ENCODE assay signal across 12 mouse cellular contexts in the genomic region with DNA sequence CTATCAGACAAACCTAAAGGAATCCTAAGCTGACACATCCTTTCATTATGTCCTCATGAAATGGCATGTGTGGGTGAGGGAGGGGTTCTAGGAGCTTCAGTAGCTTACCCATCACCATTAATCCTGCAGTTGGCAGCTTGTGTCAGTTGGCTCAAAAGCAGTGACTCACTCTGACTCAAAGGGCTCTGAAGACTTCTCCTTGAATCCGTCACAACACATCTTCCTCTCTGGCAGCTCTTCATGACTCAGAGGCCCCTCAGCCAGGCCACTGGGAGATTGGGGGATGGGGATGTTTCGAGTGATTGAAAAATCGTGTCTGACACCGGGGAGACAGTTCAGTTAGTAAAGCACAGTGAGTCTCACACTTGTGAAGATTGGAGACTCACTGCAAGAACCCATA.
DNase-seq lines count a peak whose midpoint lies in the region; ATAC-seq and TF ChIP-seq lines count a peak whose summit lies in the region.
"Had no signal": no experiment of that assay in that cellular context is flagged by ENCODE, and none has a peak within 500 bp of the region (broad histone marks: within the 10 kb centered on the region; RNA-seq: fewer than 3 reads in every experiment).

No protein-coding gene starts in this region.

- TF ChIP-seq POLR2A in bone marrow macrophage, adult 2 months (IDR thresholded peaks at IDR 0.05; ENCODE audit: borderline replicate concordance, low read depth, low read length): no peak
- TF ChIP-seq POLR2A in thymus, adult 2 months (IDR thresholded peaks at IDR 0.05; ENCODE audit: control insufficient read depth, extremely low read depth, insufficient read depth, low read length, poor library complexity): no peak

- H3K27ac ChIP-seq in gastrocnemius, adult 2 months: peak overlapping the region; percentile 79; the same call in 1 of the 2 replicates
- peak overlapping the region; percentile 32 for H3K27ac ChIP-seq in bone marrow macrophage, adult 2 months (ENCODE audit: insufficient read depth, low read depth, low read length)
- H3K27ac ChIP-seq in thymus, adult 2 months (ENCODE audit: control insufficient read depth, insufficient read depth, low read length): no peak overlapping the region
- H3K27ac ChIP-seq: hindbrain, embryonic 12.5 days had no signal

- DNase-seq in gastrocnemius, adult 2 months: no peak
- DNase-seq in gastrocnemius, postnatal 4 days (ENCODE audit: low spot score in 2 of 2): no peak
- peak; percentile 42 to 49 for DNase-seq in monocyte, adult 2 months (ENCODE audit: low read depth in 1 of 2, low spot score in 2 of 2)
- DNase-seq in thymus, adult 2 months: no peak
- no peak for DNase-seq in frontal cortex, postnatal 36 days (ENCODE audit: low spot score in 2 of 2)
- DNase-seq: kidney, postnatal 10 days; liver, postnatal 0 days; right cerebral cortex, postnatal 14 days had no signal

- intact Hi-C loops in gastrocnemius, adult 2 months (cut with DNase I): loop anchor here (5.0 kb wide), 1 partner anchor 33 kb away; no protein-coding TSS in a partner anchor

- WGBS in thymus, adult 2 months: 73% methylated on average over 4 of the region's 4 CpGs

- ATAC-seq in monocyte, adult 5-6 weeks (replicated peaks; ENCODE audit: insufficient number of reproducible peaks, low FRiP score, low TSS enrichment, poor library complexity, severe bottlenecking): no peak; the same call in 1 of the 2 replicates
- peak; percentile 78 for ATAC-seq in megakaryocyte progenitor cell, adult 5-6 weeks (replicated peaks; ENCODE audit: poor library complexity)
- ATAC-seq: liver, postnatal 0 days had no signal

- H3K27me3 ChIP-seq in thymus, adult 2 months (ENCODE audit: control insufficient read depth, insufficient read depth, low read length): no peaks in the 10 kb centered on the region
- H3K27me3 ChIP-seq: hindbrain, embryonic 12.5 days had no signal

- H3K4me3 ChIP-seq in gastrocnemius, adult 2 months: no peak overlapping the region
- H3K4me3 ChIP-seq in bone marrow macrophage, adult 2 months (ENCODE audit: insufficient read depth, low read length): no peak overlapping the region
- H3K4me3 ChIP-seq in thymus, adult 2 months (ENCODE audit: control insufficient read depth, insufficient read depth, low read length): no peak overlapping the region
- H3K4me3 ChIP-seq: hindbrain, embryonic 12.5 days had no signal

- no peak for TF ChIP-seq CTCF in gastrocnemius, adult 2 months (IDR thresholded peaks at IDR 0.05)
- no peak for TF ChIP-seq CTCF in bone marrow macrophage, adult 2 months (IDR thresholded peaks at IDR 0.05; ENCODE audit: low read depth, low read length)
- TF ChIP-seq CTCF in thymus, adult 2 months (IDR thresholded peaks at IDR 0.05; ENCODE audit: borderline replicate concordance, control insufficient read depth, extremely low read depth, insufficient read depth, low read length, poor library complexity): no peak

- peaks cover 53% of the 10 kb centered on the region for H3K4me1 ChIP-seq in bone marrow macrophage, adult 2 months (ENCODE audit: control insufficient read depth, insufficient read depth, low read length)
- peaks cover 5% of the 10 kb centered on the region for H3K4me1 ChIP-seq in thymus, adult 2 months (replicated peaks; ENCODE audit: control insufficient read depth, insufficient read depth, low read length)

- no peaks in the 10 kb centered on the region for H3K36me3 ChIP-seq in thymus, adult 2 months (ENCODE audit: control insufficient read depth, insufficient read depth, low read length)
- H3K36me3 ChIP-seq: hindbrain, embryonic 12.5 days had no signal

Comparison
In these comparisons a context has a peak if more than half of its experiments do, and no peak if none do; other contexts are left out.
1. DNase-seq: peak in monocyte, adult 2 months (2 of 2); none in gastrocnemius, adult 2 months (single experiment), gastrocnemius, postnatal 4 days (0 of 2), thymus, adult 2 months (single experiment) and frontal cortex, postnatal 36 days (0 of 2).